Mouse (Mus musculus): Measurements from ENCODE around the gene Pcp4. TPM values are rescaled to one million over a fixed set of nuclear protein-coding genes. Genes with fewer than 3 reads are reported as not detected.

The Pcp4 gene
- total and polyA plus RNA-seq, 2 experiments from 2014 or later = 6.0 TPM; not detected in 1

- TF ChIP-seq EP300 (IDR thresholded peaks at IDR 0.05; ENCODE audit: low read depth) = no peak
- 88% methylated on average over 5 of the region's 5 CpGs for WGBS
- Histone ChIP-seq H3K9ac (replicated peaks; ENCODE audit: low read depth, low read length) (no peak overlapping the region), H3K27ac (ENCODE audit: low read depth) (no peak overlapping the region), H3K9me3 (replicated peaks; ENCODE audit: control insufficient read depth, low read length) (no peaks in the 10 kb centered on the region), H3K4me1 (ENCODE audit: control insufficient read depth, insufficient read depth) (no peaks in the 10 kb centered on the region), H3K4me2 (ENCODE audit: low read depth, low read length) (no peak overlapping the region), H3K36me3 (replicated peaks; ENCODE audit: control insufficient read depth, insufficient read depth, low read length) (no peaks in the 10 kb centered on the region), H3K4me3 (ENCODE audit: low read depth, low read length) (no peak overlapping the region), H3K27me3 (ENCODE audit: control insufficient read depth, insufficient read depth, low read length) (no peaks in the 10 kb centered on the region)
- DNase-seq (ENCODE audit: low spot score) = no peak
- ATAC-seq (ENCODE audit: insufficient read depth, low read depth) = no peak
Observed at GRCm38 (mm10) chr16:96488038-96488437, 20.6 kb downstream of the Pcp4 start.

- H3K4me3 ChIP-seq (ENCODE audit: low read depth, low read length) = no peak overlapping the region
- no peak overlapping the region for H3K4me2 ChIP-seq (ENCODE audit: low read depth, low read length)
- H3K27ac ChIP-seq (ENCODE audit: low read depth) = no peak overlapping the region
- TF ChIP-seq EP300 (IDR thresholded peaks at IDR 0.05; ENCODE audit: low read depth) (no peak), CTCF (IDR thresholded peaks at IDR 0.05; ENCODE audit: low read depth) (no peak)
- H3K9me3 ChIP-seq (replicated peaks; ENCODE audit: control insufficient read depth, low read length) = no peaks in the 10 kb centered on the region
- no peaks in the 10 kb centered on the region for H3K27me3 ChIP-seq (ENCODE audit: control insufficient read depth, insufficient read depth, low read length)
- no peak for ATAC-seq (ENCODE audit: insufficient read depth, low read depth)
- no peaks in the 10 kb centered on the region for H3K4me1 ChIP-seq (ENCODE audit: control insufficient read depth, insufficient read depth)
- no peak overlapping the region for H3K9ac ChIP-seq (replicated peaks; ENCODE audit: low read depth, low read length)
- WGBS = 65% methylated on average over 3 of the region's 3 CpGs
- no peaks in the 10 kb centered on the region for H3K36me3 ChIP-seq (replicated peaks; ENCODE audit: control insufficient read depth, insufficient read depth, low read length)
- DNase-seq (ENCODE audit: low spot score) = no peak
Observed at GRCm38 (mm10) chr16:96491530-96491929, 24.1 kb downstream of the Pcp4 start.

DNA sequence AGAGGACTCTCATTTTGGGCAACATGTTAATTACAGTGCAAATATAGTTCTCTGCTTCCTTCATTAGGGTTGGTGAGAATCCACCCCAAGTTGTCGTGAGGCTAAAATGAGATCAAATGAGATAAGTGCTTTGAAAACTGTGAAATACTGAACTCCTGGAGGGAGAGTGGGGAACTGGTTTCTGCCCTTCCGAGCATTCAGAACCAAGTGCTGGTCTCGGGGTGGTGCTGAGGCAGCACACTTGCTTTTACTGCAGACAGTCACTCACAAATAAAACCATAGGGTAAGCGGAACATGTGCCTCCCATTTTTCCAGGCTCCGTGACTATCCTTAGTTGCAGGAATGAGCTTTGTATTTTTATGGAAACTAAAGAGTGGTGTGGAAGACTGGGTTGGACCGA lies 26.7 kb downstream of the Pcp4 start:
- H3K36me3 ChIP-seq (replicated peaks; ENCODE audit: control insufficient read depth, insufficient read depth, low read length) = no peaks in the 10 kb centered on the region
- no peak overlapping the region for H3K27ac ChIP-seq (ENCODE audit: low read depth)
- H3K4me3 ChIP-seq (ENCODE audit: low read depth, low read length) = no peak overlapping the region
- WGBS = 73% methylated on average over 6 of the region's 6 CpGs
- no peaks in the 10 kb centered on the region for H3K27me3 ChIP-seq (ENCODE audit: control insufficient read depth, insufficient read depth, low read length)
- H3K4me1 ChIP-seq (ENCODE audit: control insufficient read depth, insufficient read depth) = no peaks in the 10 kb centered on the region
- H3K9me3 ChIP-seq (replicated peaks; ENCODE audit: control insufficient read depth, low read length) = no peaks in the 10 kb centered on the region
- H3K9ac ChIP-seq (replicated peaks; ENCODE audit: low read depth, low read length) = no peak overlapping the region
- H3K4me2 ChIP-seq (ENCODE audit: low read depth, low read length) = no peak overlapping the region
- ATAC-seq (ENCODE audit: insufficient read depth, low read depth) (no peak), DNase-seq (ENCODE audit: low spot score) (no peak)
- TF ChIP-seq CTCF (IDR thresholded peaks at IDR 0.05; ENCODE audit: low read depth) (no peak), EP300 (IDR thresholded peaks at IDR 0.05; ENCODE audit: low read depth) (no peak)

GRCm38 (mm10) chr16:96498951-96499350 lies 31.5 kb downstream of the Pcp4 start:
- no peak overlapping the region for H3K9ac ChIP-seq (replicated peaks; ENCODE audit: low read depth, low read length)
- H3K4me2 ChIP-seq (ENCODE audit: low read depth, low read length) = no peak overlapping the region
- no peak overlapping the region for H3K4me3 ChIP-seq (ENCODE audit: low read depth, low read length)
- H3K27me3 ChIP-seq (ENCODE audit: control insufficient read depth, insufficient read depth, low read length) = no peaks in the 10 kb centered on the region
- DNase-seq (ENCODE audit: low spot score) (no peak), ATAC-seq (ENCODE audit: insufficient read depth, low read depth) (no peak)
- H3K4me1 ChIP-seq (ENCODE audit: control insufficient read depth, insufficient read depth) = no peaks in the 10 kb centered on the region
- H3K36me3 ChIP-seq (replicated peaks; ENCODE audit: control insufficient read depth, insufficient read depth, low read length) = no peaks in the 10 kb centered on the region
- TF ChIP-seq EP300 (IDR thresholded peaks at IDR 0.05; ENCODE audit: low read depth) = no peak
- no peak for TF ChIP-seq CTCF (IDR thresholded peaks at IDR 0.05; ENCODE audit: low read depth)
- WGBS = 62% methylated on average over 7 of the region's 7 CpGs
- H3K27ac ChIP-seq (ENCODE audit: low read depth) = no peak overlapping the region
- H3K9me3 ChIP-seq (replicated peaks; ENCODE audit: control insufficient read depth, low read length) = no peaks in the 10 kb centered on the region

DNA sequence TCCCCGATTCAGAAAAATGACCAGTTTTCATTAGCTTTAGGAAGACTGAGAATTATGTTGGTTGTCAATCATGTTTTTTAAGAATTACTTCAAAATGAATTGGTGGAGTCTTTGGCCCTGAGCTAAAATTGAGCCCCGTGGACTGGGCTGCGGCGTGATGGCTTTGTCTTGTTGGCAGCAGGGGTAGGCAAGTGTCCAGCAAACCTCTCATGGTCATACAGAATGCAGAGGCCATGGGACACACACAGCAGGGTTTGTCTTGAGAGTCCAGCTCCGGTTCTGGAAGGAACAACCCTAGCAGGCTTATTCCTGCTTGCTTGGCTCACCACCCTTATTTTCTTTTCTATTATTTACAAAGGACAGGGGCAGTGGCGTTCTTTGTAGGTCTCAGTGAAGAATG lies 33.8 kb downstream of the Pcp4 start:
- Histone ChIP-seq H3K9me3 (replicated peaks; ENCODE audit: control insufficient read depth, low read length) (no peaks in the 10 kb centered on the region), H3K27me3 (ENCODE audit: control insufficient read depth, insufficient read depth, low read length) (no peaks in the 10 kb centered on the region), H3K4me3 (ENCODE audit: low read depth, low read length) (no peak overlapping the region), H3K36me3 (replicated peaks; ENCODE audit: control insufficient read depth, insufficient read depth, low read length) (no peaks in the 10 kb centered on the region), H3K27ac (ENCODE audit: low read depth) (no peak overlapping the region), H3K4me2 (ENCODE audit: low read depth, low read length) (no peak overlapping the region), H3K4me1 (ENCODE audit: control insufficient read depth, insufficient read depth) (no peaks in the 10 kb centered on the region), H3K9ac (replicated peaks; ENCODE audit: low read depth, low read length) (no peak overlapping the region)
- whole genome bisulfite sequencing = 82% methylated on average over 6 of the region's 6 CpGs
- DNase-seq (ENCODE audit: low spot score) (no peak), ATAC-seq (ENCODE audit: insufficient read depth, low read depth) (no peak)
- no peak for TF ChIP-seq CTCF (IDR thresholded peaks at IDR 0.05; ENCODE audit: low read depth)
- TF ChIP-seq EP300 (IDR thresholded peaks at IDR 0.05; ENCODE audit: low read depth) = no peak

GRCm38 (mm10) chr16:96502586-96502985 lies 35.2 kb downstream of the Pcp4 start:
- DNase-seq (ENCODE audit: low spot score) = no peak
- 66% methylated on average over 3 of the region's 3 CpGs for WGBS
- Histone ChIP-seq H3K27me3 (ENCODE audit: control insufficient read depth, insufficient read depth, low read length) (no peaks in the 10 kb centered on the region), H3K36me3 (replicated peaks; ENCODE audit: control insufficient read depth, insufficient read depth, low read length) (no peaks in the 10 kb centered on the region), H3K4me3 (ENCODE audit: low read depth, low read length) (no peak overlapping the region), H3K4me2 (ENCODE audit: low read depth, low read length) (no peak overlapping the region), H3K9ac (replicated peaks; ENCODE audit: low read depth, low read length) (no peak overlapping the region), H3K27ac (ENCODE audit: low read depth) (no peak overlapping the region), H3K4me1 (ENCODE audit: control insufficient read depth, insufficient read depth) (no peaks in the 10 kb centered on the region), H3K9me3 (replicated peaks; ENCODE audit: control insufficient read depth, low read length) (no peaks in the 10 kb centered on the region)
- no peak for ATAC-seq (ENCODE audit: insufficient read depth, low read depth)
- no peak for TF ChIP-seq EP300 (IDR thresholded peaks at IDR 0.05; ENCODE audit: low read depth)

Data from heart, postnatal 0 days (tissue).